Mouse (Mus musculus) v-Abl transformed pro-B cells (cell line): Measurements from ENCODE around the gene Gbx1.

ENCODE experiments used
- in situ Hi-C, 2 experiments: fragments of 400-800 bp; cut with MboI; formaldehyde crosslinking; loops; one replicate each; pipeline ENCODE4 v1.15.1; 2025; ENCODE audit not compliant: unreplicated experiment in 2 of 2

Gbx1 gene

DNA sequence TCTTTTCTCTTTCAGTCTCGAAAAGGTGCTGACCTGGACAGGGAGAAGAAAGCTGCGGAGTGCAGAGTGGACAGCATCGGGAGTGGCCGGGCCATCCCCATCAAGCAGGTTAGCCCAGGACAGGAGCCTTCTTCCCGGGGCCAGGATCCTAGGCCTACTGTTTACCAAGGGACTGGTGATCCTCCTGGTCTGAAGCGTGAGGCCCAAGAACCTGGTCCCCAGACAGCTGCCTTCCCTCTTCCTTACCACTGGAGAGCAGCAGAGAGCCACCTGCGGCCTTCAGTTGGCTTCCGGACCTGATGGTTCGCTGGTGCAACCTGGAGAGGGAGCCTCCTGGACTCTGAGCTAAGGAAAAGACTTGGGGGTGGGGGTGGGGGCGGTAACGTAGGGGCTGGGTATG, 43.7 kb downstream of the Gbx1 start:
- in situ Hi-C loops, result loop anchor here in 1 of 2 experiments (25.0 kb wide), 1 partner anchor 321 kb away; the partner anchor contains the start of gene Nupl2

DNA sequence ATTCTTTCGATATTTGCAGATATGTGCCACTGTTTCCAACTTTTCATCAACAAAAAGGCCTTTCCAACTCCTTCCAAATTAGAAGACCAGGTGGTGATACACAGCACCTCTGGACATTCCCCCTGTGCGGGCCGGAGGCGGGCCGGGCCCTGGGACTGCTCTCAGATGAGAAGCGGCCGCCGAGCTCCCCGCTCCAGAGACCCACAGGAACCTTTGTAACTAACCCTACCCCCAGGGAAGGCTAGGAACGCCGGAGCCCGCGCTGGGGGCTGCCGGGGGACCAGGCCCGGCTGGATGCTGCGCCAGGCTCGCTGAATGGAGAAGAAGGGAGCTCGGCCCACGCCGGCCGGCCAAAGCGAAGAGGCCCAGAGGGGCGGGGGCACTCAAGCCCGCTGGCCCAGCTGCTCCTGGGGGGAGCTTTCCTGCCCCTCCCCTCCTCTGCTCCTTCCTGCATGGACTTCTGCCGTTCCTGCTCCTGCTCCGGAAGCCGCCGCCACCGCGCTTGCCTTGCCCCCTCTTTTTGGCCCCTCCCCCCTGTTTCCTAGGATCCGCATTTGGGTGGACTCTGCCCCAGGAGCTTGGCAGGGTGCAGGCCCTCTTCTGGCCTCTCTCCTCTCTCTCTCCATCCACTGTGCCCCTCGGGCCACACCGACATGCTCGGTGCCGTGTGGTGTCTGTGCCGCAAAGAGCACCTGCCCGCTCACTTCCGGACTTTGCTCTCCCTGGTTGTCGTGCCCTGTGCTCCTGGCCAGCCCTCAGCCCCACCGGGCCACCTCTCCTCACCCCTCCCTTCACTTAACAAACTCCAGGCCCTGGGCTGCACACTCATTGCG, 44.5 kb downstream of the Gbx1 start:
- in situ Hi-C loops, result loop anchor here in 1 of 2 experiments (25.0 kb wide), 1 partner anchor 320 kb away; the partner anchor contains the start of gene Nupl2

DNA sequence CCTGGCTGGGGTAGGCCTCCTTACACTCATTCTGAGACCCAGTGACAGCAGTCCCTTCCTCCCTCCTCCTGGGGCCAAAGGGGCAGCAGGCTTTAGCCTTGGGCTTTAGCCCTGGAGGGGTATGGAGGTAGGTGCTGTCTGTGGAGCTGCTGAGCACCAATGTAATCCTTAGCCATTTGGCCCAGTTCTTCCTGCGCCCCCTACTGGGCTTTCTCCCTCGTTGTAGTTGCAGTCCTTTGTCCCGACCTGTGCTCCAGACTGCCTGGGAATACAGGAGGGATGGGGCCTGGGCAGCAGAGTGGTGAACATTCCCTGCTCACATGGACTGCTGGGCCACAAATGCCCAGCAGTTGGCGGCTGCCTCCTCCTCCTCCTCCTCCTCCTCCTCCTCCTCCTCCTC, 45.4 kb downstream of the Gbx1 start:
- in situ Hi-C loops, result loop anchor here in 1 of 2 experiments (25.0 kb wide), 1 partner anchor 319 kb away; the partner anchor contains the start of gene Nupl2

DNA sequence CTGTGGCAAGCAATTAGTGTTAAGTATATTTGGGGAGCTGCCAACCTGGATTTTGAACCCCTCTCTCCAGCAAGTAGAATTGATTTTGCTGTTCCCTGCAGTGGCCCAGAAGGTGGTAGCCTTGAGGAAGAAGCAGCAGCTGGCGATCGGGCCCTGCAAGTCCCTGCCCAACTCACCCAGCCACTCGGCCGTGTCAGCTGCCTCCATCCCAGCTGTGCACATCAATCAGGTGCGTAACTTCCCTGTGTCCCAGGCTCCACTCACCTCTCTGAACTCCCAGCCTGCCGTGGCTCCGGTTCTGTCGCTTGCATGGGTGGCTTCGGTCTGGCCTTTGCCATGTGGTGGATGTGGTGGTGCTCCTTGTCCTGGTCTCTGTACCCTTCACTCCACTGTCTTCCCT, 49.1 kb downstream of the Gbx1 start:
- in situ Hi-C loops, result loop anchor here in 1 of 2 experiments (25.0 kb wide), 1 partner anchor 316 kb away; the partner anchor contains the start of gene Nupl2

DNA sequence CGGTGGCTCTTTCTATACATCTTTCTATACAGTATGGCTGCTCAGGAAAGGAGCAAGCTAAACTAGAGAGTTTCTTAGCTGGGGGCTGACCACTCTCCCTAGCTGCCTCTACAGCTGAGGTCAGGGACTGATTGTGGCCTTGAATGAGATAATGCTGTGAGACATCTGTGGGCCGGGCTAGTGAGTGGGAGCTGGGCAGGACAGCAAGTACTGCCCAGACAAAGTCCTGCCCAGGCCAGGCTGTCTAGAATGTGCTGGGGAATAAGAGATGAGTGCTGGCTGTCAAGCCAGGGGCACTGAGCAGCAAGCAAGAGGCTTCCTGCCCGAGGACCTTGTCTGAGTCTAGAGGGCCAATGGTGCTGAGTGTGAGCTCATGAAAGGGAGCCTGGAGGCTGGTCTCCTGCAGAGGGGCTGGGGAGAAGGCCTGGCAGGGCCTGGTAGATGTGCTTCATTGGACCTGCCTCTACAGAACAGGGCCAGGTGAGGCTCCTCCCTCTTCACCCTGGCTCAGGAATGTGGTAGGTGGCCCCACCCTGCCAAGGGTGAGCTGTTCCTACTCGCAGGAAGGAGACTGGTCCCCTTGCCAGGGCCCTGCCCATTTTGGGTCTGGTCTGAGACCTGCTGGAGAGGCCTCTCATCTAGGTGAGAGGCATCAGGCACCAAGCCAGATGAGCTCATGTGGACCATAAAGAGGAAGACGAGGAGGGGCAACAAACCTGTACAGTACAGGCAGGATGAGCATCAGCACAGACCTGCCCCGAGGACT, 51.3 kb downstream of the Gbx1 start:
- in situ Hi-C loops, result loop anchor here in 1 of 2 experiments (25.0 kb wide), 1 partner anchor 313 kb away; the partner anchor contains the start of gene Nupl2

DNA sequence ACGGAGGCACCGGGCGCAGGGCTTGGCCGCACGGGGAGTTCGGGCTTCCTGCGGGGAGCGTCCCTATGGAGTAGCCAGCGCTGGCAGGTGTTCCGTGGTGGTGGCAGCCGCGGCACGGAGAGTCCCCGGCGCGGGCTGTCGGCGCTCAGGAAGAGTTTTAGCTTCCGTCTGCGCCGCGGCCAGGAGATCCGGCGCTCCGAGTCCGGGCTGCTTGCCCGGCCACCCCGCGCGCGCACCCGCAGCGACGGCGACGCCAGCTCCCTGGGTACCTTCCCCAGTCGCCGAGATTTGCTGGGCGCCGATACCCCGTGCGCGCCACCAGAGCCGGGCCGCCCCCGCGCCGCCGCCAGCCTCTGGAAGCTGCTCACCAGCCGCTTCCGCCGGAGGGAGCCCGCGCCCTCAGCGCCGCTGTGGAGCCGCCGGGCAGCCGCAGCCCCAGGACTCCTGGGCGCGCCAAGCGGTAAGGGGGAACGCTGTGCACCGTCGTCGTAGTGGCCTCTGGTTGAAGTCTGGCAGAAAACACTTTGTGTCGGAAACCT, 52.2 kb downstream of the Gbx1 start:
- in situ Hi-C loops, result loop anchor here (5.0 to 25.0 kb wide), 3 partner anchors 57 to 312 kb away; partner anchors contain the start of gene Nupl2 (in 1 of the 2)

DNA sequence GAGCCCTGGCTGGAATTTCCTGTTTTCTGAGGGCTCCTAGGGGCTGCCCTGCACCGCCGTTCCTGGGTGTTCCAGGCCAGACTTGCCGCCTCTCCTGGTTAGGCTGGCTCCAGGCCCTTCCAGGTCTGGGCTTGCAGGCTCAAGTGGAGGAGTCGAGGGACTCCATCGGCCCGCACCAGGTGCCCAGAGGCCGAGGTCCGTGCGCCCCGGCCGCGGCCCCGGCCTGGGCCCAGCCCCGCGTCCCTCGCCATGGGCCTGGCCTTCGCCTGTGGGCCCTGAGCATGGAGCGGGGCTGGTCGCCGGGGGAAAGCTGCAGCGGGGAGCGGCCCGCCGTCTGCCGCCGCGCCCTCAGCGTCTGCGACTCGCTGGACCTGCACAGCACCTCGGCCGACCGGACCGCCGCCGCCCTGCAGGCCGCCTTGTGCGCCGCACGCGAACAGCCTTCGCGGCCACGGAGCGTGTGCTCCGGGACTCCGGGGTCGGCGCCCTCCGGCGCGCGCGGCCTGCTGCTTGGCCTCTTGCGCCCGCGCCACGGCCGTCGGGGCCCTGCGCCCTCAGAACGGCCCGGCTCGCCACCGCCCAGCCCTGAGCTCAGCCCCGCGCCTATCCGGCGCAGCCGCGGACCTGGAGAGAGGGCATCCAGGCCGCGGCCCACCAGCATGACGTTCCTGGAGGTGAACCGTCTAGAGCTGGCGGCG, 52.8 kb downstream of the Gbx1 start:
- in situ Hi-C loops, result loop anchor here (5.0 kb wide), 2 partner anchors 57 to 212 kb away; no protein-coding TSS in a partner anchor

DNA sequence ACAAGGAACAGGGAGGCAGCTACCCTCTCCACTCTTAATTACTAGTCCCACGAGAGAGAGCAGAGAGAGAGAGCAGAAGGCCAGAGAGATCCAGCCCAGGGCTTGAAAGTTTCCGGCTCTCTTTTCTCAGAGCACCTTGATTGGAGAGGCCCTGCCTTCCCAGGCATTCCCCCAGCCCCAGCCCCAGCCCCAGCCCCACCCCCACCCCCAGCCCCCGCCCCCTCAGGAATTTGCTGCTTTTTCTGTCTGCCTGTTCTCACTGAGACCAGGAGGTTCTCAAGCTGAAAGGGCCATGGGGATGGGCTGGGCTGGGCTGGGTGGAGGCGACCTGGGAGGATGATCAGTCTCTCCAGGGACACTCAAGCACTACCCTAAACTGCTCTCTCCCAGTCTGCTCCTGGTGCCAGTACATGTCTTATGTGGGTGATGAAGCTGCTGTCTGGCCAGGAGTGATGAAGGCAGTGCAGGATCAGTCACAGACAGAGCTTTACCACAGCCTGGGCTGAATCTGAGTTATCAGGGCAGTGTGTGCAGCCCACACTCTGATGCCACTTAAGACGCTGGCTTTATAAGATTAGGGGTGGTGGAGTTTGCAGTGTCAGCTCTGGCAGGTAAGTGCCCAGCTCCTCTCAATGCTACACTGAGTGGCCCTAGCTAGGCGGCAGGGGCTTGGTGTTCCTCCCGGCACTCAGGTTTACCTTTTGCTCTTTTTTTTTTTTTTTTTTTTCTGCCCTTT, 54.0 kb downstream of the Gbx1 start:
- in situ Hi-C loops, result loop anchor here (5.0 kb wide), 2 partner anchors 56 to 211 kb away; no protein-coding TSS in a partner anchor

DNA sequence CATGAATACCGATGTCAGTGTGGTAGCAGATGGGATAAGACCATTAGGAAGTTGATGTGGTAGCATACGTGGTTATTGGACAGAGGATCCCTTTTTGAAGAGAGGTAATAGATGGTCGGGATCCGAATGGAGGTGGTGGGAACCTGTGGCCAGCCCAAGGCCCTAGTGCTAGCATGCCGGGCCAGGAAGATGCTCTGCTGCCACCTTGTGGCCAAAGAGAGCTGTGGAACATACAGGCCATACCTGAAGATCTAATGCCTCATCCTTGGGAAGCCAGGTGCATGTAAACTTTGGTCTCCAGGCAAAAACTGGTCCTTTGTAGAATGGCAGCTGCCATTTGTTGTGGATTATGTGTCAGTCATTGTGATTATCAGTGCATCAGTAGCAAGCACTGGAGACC, 56.4 kb downstream of the Gbx1 start:
- in situ Hi-C loops, result loop anchor here (5.0 kb wide), 2 partner anchors 53 to 208 kb away; no protein-coding TSS in a partner anchor

DNA sequence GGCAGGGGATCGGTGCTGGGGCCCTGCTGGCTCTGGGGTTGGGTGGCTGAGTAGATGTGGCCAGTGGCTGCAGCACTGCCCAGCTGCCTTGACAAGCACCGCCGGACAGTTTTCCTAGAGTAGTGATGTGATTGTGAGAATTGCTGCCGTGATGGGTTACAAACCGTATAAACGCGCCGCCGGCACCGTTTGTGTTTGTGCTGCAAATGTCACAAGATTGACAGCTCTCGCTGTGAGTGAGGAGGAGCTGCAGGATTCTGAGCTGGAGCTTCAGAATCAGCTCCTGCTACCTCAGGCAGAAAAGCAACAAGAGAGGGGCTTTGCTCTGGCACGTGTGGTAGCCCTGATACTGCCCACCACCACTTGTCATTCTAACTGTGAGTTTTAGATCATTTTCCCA, 60.2 kb downstream of the Gbx1 start:
- in situ Hi-C loops, result loop anchor here in 1 of 2 experiments (5.0 kb wide), 1 partner anchor 204 kb away; no protein-coding TSS in a partner anchor

DNA sequence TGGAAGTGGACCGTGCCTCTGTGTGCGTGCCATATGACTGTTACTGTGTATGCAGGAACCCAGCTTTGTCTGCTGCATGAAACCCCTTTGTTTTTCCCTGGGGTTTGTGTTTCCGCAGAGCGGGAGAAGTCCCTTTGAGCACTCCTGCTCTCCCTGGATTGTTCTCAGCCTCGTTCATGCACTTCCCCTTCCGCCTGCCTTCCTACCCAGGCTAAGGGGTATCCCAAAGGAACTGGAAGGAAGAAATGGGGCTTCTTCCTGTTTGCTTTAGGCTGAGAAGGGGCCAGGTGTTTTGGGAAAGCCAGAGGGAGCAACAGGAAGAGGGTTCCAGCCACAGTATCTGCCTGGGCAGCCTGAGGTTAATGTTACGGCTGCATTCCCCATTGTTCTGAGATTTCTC, 71.4 kb downstream of the Gbx1 start:
- in situ Hi-C loops, result loop anchor here in 1 of 2 experiments (5.0 to 10.0 kb wide), 2 partner anchors 33 to 611 kb away; partner anchors contain the start of genes Cdk5, Slc4a2 and Tomm7

DNA sequence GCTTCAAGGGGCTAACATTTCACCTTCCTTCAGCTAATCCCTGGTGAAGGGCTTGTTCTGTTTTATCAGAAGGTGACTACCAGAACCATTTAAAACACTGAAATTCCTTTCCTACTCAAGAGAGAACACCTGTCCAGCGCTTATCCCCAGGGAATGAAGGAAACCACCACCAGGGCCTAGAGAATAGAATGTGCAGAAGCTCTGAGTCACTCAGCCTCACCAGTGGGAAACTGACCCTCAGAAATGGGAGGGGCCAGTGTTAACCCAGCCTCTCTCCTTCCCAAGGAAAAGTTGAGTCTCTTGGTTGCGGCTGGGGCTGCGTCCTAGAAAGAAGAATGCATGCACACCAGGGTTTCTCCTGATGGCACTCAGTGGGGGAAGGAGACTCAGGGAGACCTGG, 71.9 kb downstream of the Gbx1 start:
- in situ Hi-C loops, result loop anchor here in 1 of 2 experiments (5.0 to 10.0 kb wide), 2 partner anchors 33 to 610 kb away; partner anchors contain the start of genes Cdk5, Slc4a2 and Tomm7

DNA sequence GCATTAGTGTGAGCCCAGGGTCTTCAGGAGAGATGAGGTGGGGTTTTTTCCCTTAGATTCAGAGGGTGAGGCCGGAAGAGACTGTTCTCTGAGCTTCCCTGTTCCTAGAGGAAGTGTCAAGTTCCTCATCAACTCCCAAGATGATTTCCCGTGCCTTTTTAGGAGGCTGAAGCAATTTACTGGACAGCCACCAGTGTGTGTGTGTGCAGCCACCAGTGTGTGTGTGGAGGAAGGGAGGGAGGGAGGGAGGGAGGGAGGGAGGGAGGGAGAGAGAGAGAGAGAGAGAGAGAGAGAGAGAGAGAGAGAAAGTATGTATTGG, 73.1 kb downstream of the Gbx1 start:
- in situ Hi-C loops, result loop anchor here in 1 of 2 experiments (10.0 kb wide), 1 partner anchor 609 kb away; the partner anchor contains the start of gene Tomm7

DNA sequence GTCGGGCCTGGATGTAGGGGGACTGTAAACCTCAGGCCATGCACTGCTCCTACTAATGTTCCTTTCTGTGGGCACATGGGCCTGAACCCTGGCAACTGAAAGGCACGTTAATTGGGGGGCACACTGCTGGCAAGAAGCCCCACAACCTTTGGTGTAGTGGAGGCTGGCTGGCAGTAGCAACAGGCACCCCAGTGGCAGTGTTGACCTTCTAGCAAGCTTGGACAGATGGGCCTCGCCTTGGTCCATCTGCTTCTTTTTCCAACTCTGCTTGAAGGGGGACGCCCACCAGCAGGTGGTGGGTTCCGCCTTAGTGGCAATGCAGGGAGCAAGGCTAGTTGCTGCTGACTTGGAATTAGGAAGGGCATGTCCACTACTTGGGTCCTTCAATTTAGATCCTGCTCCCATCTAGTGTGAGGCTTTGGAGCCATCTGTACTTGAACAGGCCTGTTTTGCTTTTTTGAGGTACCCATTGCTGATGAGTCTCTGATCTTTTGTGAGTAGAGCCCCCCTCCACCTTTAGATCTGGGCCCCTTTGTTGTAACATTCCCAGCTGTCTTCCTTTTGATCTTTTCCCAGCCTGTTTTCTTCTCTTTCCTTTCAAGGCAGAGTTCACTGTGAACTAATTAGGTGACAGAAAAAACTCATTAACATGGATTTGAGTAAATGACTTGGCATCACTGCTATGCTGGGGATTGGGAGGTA, 73.6 kb downstream of the Gbx1 start:
- in situ Hi-C loops, result loop anchor here in 1 of 2 experiments (10.0 kb wide), 1 partner anchor 609 kb away; the partner anchor contains the start of gene Tomm7
